Mouse (Mus musculus) lung, adult 2 months (tissue): ENCODE results near the gene Col4a2.

Source experiments
- CTCF ChIP-seq: fragments of 200-500 bp; IDR thresholded peaks from 2 replicates; pipeline ENCODE4 v1.5.1; 2011; ENCODE audit warnings: mild to moderate bottlenecking, low read length, control low read depth; ENCODE audit not compliant: insufficient read depth
- POLR2A ChIP-seq: fragments of 200-500 bp; IDR thresholded peaks from 2 replicates; pipeline ENCODE4 v1.6.1; 2011; ENCODE audit warnings: low read depth, mild to moderate bottlenecking, control low read depth, low read length, borderline replicate concordance; ENCODE audit errors: extremely low read depth

DNA sequence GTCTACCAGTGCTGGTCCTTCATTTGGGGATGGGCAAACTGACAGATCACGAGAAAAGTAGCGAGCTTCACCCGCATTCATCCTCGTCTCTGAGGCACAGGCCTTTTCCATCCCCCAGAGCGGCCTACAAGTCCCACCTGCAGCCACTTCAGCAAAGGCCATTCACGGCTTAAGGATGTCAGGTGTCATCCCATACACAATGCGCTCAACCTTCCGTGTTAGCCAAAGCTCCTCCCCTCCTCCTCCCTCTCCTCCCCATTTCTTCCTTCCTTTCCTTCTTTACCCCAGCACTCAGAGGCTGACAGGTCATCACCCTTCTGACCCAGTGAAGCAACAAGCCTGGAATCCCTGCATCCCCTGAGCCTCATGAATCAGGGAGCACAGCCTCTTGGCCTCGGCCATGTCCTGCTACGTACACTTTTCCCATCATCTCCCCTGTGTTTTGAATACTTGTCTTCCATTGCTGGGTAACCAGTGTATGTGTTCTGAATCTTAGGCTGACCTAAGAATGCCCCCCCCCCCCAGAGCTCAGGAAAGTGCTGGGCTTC is 31.8 kb upstream of the Col4a2 start:
- no peak for TF ChIP-seq CTCF
- no peak for TF ChIP-seq POLR2A
